Mouse (Mus musculus) macrophage (primary cell): ENCODE data around the gene Olfr1466. TPM values are rescaled to one million over a fixed set of nuclear protein-coding genes. Genes with fewer than 3 reads are reported as not detected.

ENCODE experiments used
- H3K27ac ChIP-seq: fragments of 350-480 bp; formaldehyde crosslinking; 2 replicates; pipeline ENCODE4 v1.9.0; 2021
- H3K36me3 ChIP-seq: fragments of 350-480 bp; formaldehyde crosslinking; 2 replicates; pipeline ENCODE4 v1.9.0; 2021; ENCODE audit errors: inconsistent target
- H3K4me3 ChIP-seq: fragments of 350-480 bp; formaldehyde crosslinking; 2 replicates; pipeline ENCODE4 v1.9.0; 2021; ENCODE audit errors: inconsistent target
- H3K79me2 ChIP-seq: fragments of 350-480 bp; formaldehyde crosslinking; 2 replicates; pipeline ENCODE4 v1.9.0; 2021; ENCODE audit errors: inconsistent target
- WGBS: methylation state at CpG from one replicate; pipeline ENCODE4 v1.1.7; 2026; ENCODE audit warnings: inconsistent platforms; ENCODE audit not compliant: missing documents; 5-methylcytosine and 5-hydroxymethylcytosine counted together
- polyA plus RNA-seq: library from polyadenylated mRNA; stranded (reverse); fragments of 250-400 nt; gene quantifications from 3 replicates; pipeline ENCODE4 v1.2.4, GENCODE M21; 2018; ENCODE audit warnings: inconsistent platforms
- total RNA-seq, 78 experiments: library from RNA; depleted of rRNA; stranded (reverse); fragments of 250-400 nt; gene quantifications; 1 replicate in 9 of 78; 2 replicates in 24 of 78; 3 replicates in 43 of 78; 4 replicates in 2 of 78; pipeline ENCODE4 v1.2.4; 2018; ENCODE audit warnings: inconsistent platforms in 56 of 78

Olfr1466 gene
- total RNA-seq (2018; cell fraction: chromatin; rRNA removed): not detected
- not detected for total RNA-seq (2018; cell fraction: cytosol; rRNA removed)
- not detected for total RNA-seq (2018; cell fraction: nucleus; rRNA removed)
- polyA plus RNA-seq: not detected in 3 replicates

DNA sequence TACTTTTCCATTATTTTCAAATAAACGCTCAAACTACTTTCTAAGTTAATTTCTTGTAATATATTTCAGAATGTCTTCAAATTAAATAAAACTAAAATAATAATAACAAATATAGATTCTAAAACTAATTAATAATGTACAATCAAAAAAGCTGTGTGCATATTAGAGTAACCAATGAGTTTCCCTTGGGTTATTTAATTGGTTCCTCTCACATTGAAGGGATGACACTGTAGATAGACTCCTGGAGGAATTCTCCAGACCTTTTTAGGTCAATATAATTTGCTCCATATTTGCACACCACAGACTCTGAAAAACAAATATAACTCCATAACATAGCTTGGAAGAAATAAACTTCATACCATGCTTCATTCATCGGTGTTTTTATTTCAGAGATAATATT lies at the start of gene Olfr1466:
Olfr1466 (plus strand) TSS at position 301 of the 400 bp plus-strand sequence.
- H3K36me3 ChIP-seq: no peaks in the 10 kb centered on the region
- no peak within 1 kb of the TSS for H3K27ac ChIP-seq
- H3K79me2 ChIP-seq: no peaks in the 10 kb centered on the region
- WGBS: 80% methylated on average over 2 of the region's 2 CpGs
- no peak within 1 kb of the TSS for H3K4me3 ChIP-seq

DNA sequence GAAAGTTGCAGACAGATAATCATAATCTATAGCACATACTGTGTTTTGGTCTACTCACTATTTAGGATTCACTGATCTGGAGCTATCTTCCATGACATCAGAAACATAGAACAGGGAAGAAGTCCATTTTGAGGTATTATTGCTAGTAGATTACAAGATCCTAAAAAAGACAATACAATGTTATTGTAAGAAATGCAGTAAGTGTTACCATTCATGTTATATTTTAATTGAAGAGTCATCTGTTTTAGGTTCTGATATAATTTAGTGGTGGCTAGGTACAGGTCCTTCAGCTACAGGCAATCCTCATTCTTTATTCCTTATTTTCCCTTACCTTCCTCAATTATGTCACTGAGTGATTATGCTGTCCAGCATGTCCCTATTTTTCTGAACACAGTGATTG lies 23.2 kb upstream of the Olfr1466 start, which contains the start of gene Olfr1465:
Olfr1465 (minus strand) TSS at position 101 of the 400 bp plus-strand sequence.
- H3K27ac ChIP-seq: no peak within 1 kb of the TSS
- no peaks in the 10 kb centered on the region for H3K36me3 ChIP-seq
- no peak within 1 kb of the TSS for H3K4me3 ChIP-seq
- no peaks in the 10 kb centered on the region for H3K79me2 ChIP-seq

DNA sequence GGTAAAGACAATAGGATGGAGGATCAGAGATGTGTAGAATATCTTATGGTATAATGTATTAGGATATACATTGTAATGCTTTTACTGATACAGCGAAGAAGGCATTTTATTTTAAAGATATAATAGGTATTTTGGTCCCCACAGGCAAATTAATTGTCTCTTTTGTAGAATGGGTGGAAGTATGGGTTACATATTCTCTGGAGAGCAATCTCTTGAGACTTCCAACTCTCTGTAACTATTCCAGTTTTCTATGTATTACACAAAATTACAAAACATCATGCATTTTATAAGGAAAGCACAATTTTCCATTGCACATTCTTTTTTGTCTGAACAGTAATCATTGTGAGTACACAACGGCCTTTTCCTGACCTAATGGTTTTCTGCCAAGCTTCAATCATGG lies 23.3 kb downstream of the Olfr1466 start, which contains the start of gene Olfr1467:
Olfr1467 (plus strand) TSS at position 301 of the 400 bp plus-strand sequence.
- H3K79me2 ChIP-seq: no peaks in the 10 kb centered on the region
- WGBS: 76% methylated on average over 2 of the region's 2 CpGs
- no peaks in the 10 kb centered on the region for H3K36me3 ChIP-seq
- H3K4me3 ChIP-seq: no peak within 1 kb of the TSS
- no peak within 1 kb of the TSS for H3K27ac ChIP-seq

Other genes with a start within 250 kb of the Olfr1466 start
- gene Olfr1457, start 241.0 kb upstream of the Olfr1466 start, polyA plus RNA-seq: not detected in 3 replicates
- gene Olfr1458, start 232.1 kb upstream of the Olfr1466 start, polyA plus RNA-seq: not detected in 3 replicates
- not detected in 3 replicates for gene Olfr1459, start 189.3 kb upstream of the Olfr1466 start, polyA plus RNA-seq
- not detected in 3 replicates for gene Olfr1461, start 175.9 kb upstream of the Olfr1466 start, polyA plus RNA-seq
- not detected in 3 replicates for gene Olfr1462, start 153.1 kb upstream of the Olfr1466 start, polyA plus RNA-seq
- not detected in 3 replicates for gene Olfr1463, start 107.5 kb upstream of the Olfr1466 start, polyA plus RNA-seq
- not detected in 3 replicates for gene Olfr1465, start 23.3 kb upstream of the Olfr1466 start, polyA plus RNA-seq
- not detected in 3 replicates for gene Olfr1467, start 23.4 kb downstream of the Olfr1466 start, polyA plus RNA-seq
- gene Olfr1469, start 69.0 kb downstream of the Olfr1466 start, polyA plus RNA-seq: not detected in 3 replicates
- not detected in 3 replicates for gene Olfr1471, start 104.5 kb downstream of the Olfr1466 start, polyA plus RNA-seq
- gene Olfr1472, start 117.2 kb downstream of the Olfr1466 start, polyA plus RNA-seq: not detected in 3 replicates
- not detected in 3 replicates for gene Olfr1474, start 130.7 kb downstream of the Olfr1466 start, polyA plus RNA-seq
- not detected in 3 replicates for gene Olfr1475, start 141.3 kb downstream of the Olfr1466 start, polyA plus RNA-seq
- gene Olfr1477, start 161.7 kb downstream of the Olfr1466 start, polyA plus RNA-seq: not detected in 3 replicates
- gene Olfr1480, start 189.1 kb downstream of the Olfr1466 start, polyA plus RNA-seq: not detected in 3 replicates
- not detected in 3 replicates for gene Olfr1484, start 244.6 kb downstream of the Olfr1466 start, polyA plus RNA-seq